Mouse (Mus musculus) heart, adult 11 months (tissue): Measurements from ENCODE around the gene Ppfia1.

Experiments
- DNase-seq: peaks from one replicate; pipeline ENCODE4 v3.0.0; 2022

Gene Ppfia1

GRCm38 (mm10) chr7:144553237-144554122, at the start of gene Ppfia1:
TSS of gene Ppfia1 (minus strand) at chr7:144553729.
- peak; percentile 100 for DNase-seq

GRCm38 (mm10) chr7:144600333-144600900, 46.9 kb upstream of the Ppfia1 start:
- DNase-seq: no peak

- DNase-seq: no peak
Observed at GRCm38 (mm10) chr7:144589508-144589907, 36.0 kb upstream of the Ppfia1 start.

GRCm38 (mm10) chr7:144587291-144587690, 33.8 kb upstream of the Ppfia1 start:
- DNase-seq: no peak

- DNase-seq: no peak
Observed at GRCm38 (mm10) chr7:144585648-144586047, 32.1 kb upstream of the Ppfia1 start.

GRCm38 (mm10) chr7:144583619-144584018, 30.1 kb upstream of the Ppfia1 start:
- no peak for DNase-seq

- peak; percentile 99 for DNase-seq
Observed at GRCm38 (mm10) chr7:144582284-144582980, 28.9 kb upstream of the Ppfia1 start, which contains the start of gene Fadd. TSS of gene Fadd (minus strand) at chr7:144582463.

GRCm38 (mm10) chr7:144581559-144582283, 28.2 kb upstream of the Ppfia1 start:
- DNase-seq: peak; percentile 99

- DNase-seq: peak; percentile 97
Observed at GRCm38 (mm10) chr7:144577876-144578275, 24.3 kb upstream of the Ppfia1 start.

- no peak for DNase-seq
Observed at GRCm38 (mm10) chr7:144572234-144572633, 18.7 kb upstream of the Ppfia1 start.

- DNase-seq: no peak
Observed at GRCm38 (mm10) chr7:144571598-144571997, 18.1 kb upstream of the Ppfia1 start.

- peak; percentile 97 for DNase-seq
Observed at GRCm38 (mm10) chr7:144569428-144569827, 15.9 kb upstream of the Ppfia1 start.

- DNase-seq: no peak
Observed at GRCm38 (mm10) chr7:144568091-144568490, 14.6 kb upstream of the Ppfia1 start.

GRCm38 (mm10) chr7:144566921-144567682, 13.6 kb upstream of the Ppfia1 start:
- DNase-seq: no peak

GRCm38 (mm10) chr7:144563456-144564155, 10.1 kb upstream of the Ppfia1 start:
- DNase-seq: no peak

GRCm38 (mm10) chr7:144562016-144562415, 8.5 kb upstream of the Ppfia1 start:
- DNase-seq: no peak

- DNase-seq: no peak
Observed at GRCm38 (mm10) chr7:144560594-144560993, 7.1 kb upstream of the Ppfia1 start.

GRCm38 (mm10) chr7:144558552-144558951, 5.0 kb upstream of the Ppfia1 start:
- DNase-seq: no peak

- no peak for DNase-seq
Observed at GRCm38 (mm10) chr7:144554123-144554472, 569 bp upstream of the Ppfia1 start.

GRCm38 (mm10) chr7:144552274-144552673, 1.3 kb downstream of the Ppfia1 start:
- peak; percentile 63 for DNase-seq

- DNase-seq: no peak
Observed at GRCm38 (mm10) chr7:144550811-144551210, 2.7 kb downstream of the Ppfia1 start.
